8 mouse cellular contexts compared by ENCODE assay signal in the genomic region with DNA sequence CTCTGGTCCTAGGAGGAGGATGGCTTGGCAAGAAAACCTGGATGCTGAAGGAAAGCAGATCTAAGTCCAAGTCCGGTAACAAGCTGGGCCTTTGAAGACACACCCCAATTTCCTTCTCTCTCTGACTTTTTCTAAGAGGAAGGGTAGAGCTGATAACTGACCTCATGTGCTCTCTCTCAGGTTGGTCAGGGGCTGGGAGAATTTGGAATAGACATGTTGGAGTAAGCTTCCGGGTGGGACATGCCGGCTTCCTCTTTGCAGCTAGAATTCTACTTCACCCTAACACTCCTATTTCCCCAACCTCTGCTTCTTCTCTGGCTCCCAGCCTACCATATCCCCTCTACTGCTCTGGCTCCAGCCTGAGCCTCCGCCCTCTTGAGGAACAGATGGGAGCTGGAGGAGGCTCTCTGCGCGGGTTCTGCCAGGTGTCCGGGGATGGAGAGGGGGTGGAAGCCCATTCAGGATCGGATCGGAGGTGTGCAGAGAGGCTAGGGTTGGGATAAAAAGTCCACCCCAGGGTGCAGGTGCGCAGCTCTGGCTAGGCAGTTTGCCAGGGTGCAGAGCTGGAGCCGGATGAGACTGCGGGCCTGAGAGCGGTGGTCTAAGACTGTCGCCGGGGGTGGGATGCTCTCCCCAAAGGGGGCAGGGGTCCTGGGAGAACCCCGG. TPM values are rescaled to one million over a fixed set of nuclear protein-coding genes. Genes with fewer than 3 reads are reported as not detected.
A peak's percentile ranks its signal among the peaks of the same experiment; 100 is the strongest.
DNase-seq lines count a peak whose midpoint lies in the region; ATAC-seq lines count a peak whose summit lies in the region.

No protein-coding gene starts in this region.

- H3K9me3 ChIP-seq in forebrain, embryonic 11.5 days (ENCODE audit: control insufficient read depth, low read length) = no peaks in the 10 kb centered on the region
- no peaks in the 10 kb centered on the region for H3K9me3 ChIP-seq in limb, embryonic 11.5 days (ENCODE audit: control insufficient read depth, low read length)
- no peaks in the 10 kb centered on the region for H3K9me3 ChIP-seq in midbrain, embryonic 13.5 days

- intact Hi-C loops in gastrocnemius, postnatal 36 days (cut with DNase I) = loop anchor here (2.0 kb wide), 1 partner anchor 16 kb away; no protein-coding TSS in a partner anchor

- H3K4me2 ChIP-seq in forebrain, embryonic 11.5 days (ENCODE audit: low read depth, low read length, severe bottlenecking) = peak overlapping the region; percentile 77
- H3K4me2 ChIP-seq in limb, embryonic 11.5 days (ENCODE audit: low read depth, severe bottlenecking) = peak overlapping the region; percentile 72
- H3K4me2 ChIP-seq in midbrain, embryonic 13.5 days (replicated peaks) = peak overlapping the region; percentile 75

- no peaks in the 10 kb centered on the region; the same call in 1 of the 2 replicates for H3K36me3 ChIP-seq in forebrain, embryonic 11.5 days (ENCODE audit: control insufficient read depth, insufficient read depth, low read length)
- H3K36me3 ChIP-seq in limb, embryonic 11.5 days (ENCODE audit: control insufficient read depth, insufficient read depth, low read length) = peaks cover 3% of the 10 kb centered on the region
- peaks cover 31% of the 10 kb centered on the region for H3K36me3 ChIP-seq in midbrain, embryonic 13.5 days

- DNase-seq in layer of hippocampus, adult 11-12 months (ENCODE audit: low spot score) = peak; percentile 65
- no peak for DNase-seq in layer of hippocampus, adult 9-10 months (ENCODE audit: low spot score)
- DNase-seq in brain, adult 2 months (ENCODE audit: low read depth, low spot score) = peak; percentile 86
- no peak for DNase-seq in forebrain, embryonic 11.5 days (ENCODE audit: low spot score)
- peak; percentile 62 for DNase-seq in limb, embryonic 11.5 days (ENCODE audit: low spot score)
- DNase-seq in gastrocnemius, postnatal 36 days = no peak

- H3K4me3 ChIP-seq in forebrain, embryonic 11.5 days (ENCODE audit: low read depth, low read length) = peak overlapping the region; percentile 65
- H3K4me3 ChIP-seq in limb, embryonic 11.5 days (ENCODE audit: low read depth, low read length) = peak overlapping the region; percentile 82
- H3K4me3 ChIP-seq in midbrain, embryonic 13.5 days (replicated peaks) = peak overlapping the region; percentile 88

- H3K4me1 ChIP-seq in forebrain, embryonic 11.5 days (replicated peaks; ENCODE audit: control insufficient read depth, insufficient read depth, low read length) = peaks cover 13% of the 10 kb centered on the region
- peaks cover 12% of the 10 kb centered on the region for H3K4me1 ChIP-seq in limb, embryonic 11.5 days (ENCODE audit: control insufficient read depth, insufficient read depth, low read length)
- H3K4me1 ChIP-seq in midbrain, embryonic 13.5 days (replicated peaks) = peaks cover 41% of the 10 kb centered on the region

- H3K9ac ChIP-seq in forebrain, embryonic 11.5 days (ENCODE audit: low read length) = peak overlapping the region; percentile 75
- peak overlapping the region; percentile 75 for H3K9ac ChIP-seq in limb, embryonic 11.5 days (ENCODE audit: low read length)
- peak overlapping the region; percentile 90 for H3K9ac ChIP-seq in midbrain, embryonic 13.5 days (replicated peaks)

- WGBS in forebrain, embryonic 11.5 days = 4% methylated on average over 16 of the region's 16 CpGs
- 4% methylated on average over 16 of the region's 16 CpGs for WGBS in limb, embryonic 11.5 days
- 3% methylated on average over 16 of the region's 16 CpGs for WGBS in midbrain, embryonic 13.5 days

- H3K27ac ChIP-seq in forebrain, embryonic 11.5 days (ENCODE audit: low read depth, low read length) = peak overlapping the region; percentile 47; the same call in 1 of the 2 replicates
- peak overlapping the region; percentile 66; the same call in 1 of the 2 replicates for H3K27ac ChIP-seq in limb, embryonic 11.5 days (replicated peaks; ENCODE audit: low read depth, low read length)
- H3K27ac ChIP-seq in midbrain, embryonic 13.5 days = peak overlapping the region; percentile 84

- H3K27me3 ChIP-seq in forebrain, embryonic 11.5 days (ENCODE audit: control insufficient read depth, insufficient read depth, low read length) = no peaks in the 10 kb centered on the region
- H3K27me3 ChIP-seq in limb, embryonic 11.5 days (ENCODE audit: control insufficient read depth, insufficient read depth, low read length) = no peaks in the 10 kb centered on the region
- H3K27me3 ChIP-seq in midbrain, embryonic 13.5 days = no peaks in the 10 kb centered on the region

- ATAC-seq in forebrain, embryonic 11.5 days (replicated peaks; ENCODE audit: low FRiP score) = peak; percentile 64
- ATAC-seq in inflammation-experienced regulatory T-cells, adult 6 months = peak; percentile 12
- ATAC-seq in limb, embryonic 11.5 days (ENCODE audit: insufficient number of reproducible peaks, low FRiP score, low TSS enrichment, low read depth) = 0 out of 2 replicates have a peak, but pooled peaks have one; percentile 6
- peak; percentile 69 for ATAC-seq in midbrain, embryonic 13.5 days

RNA-seq across cellular contexts. Expression of a gene that starts 0.9 kb away (rescaled TPM):
- 10.8 and 11.4 TPM in 2 replicates for polyA plus RNA-seq in forebrain, embryonic 11.5 days (2014; fragmentation: Nextera tagmentation; extraction: Ambion mirVana)
- 10 to 100 TPM; 11.5 to 17.1 (median 12.8) TPM for polyA plus RNA-seq in inflammation-experienced regulatory T-cells, adult 6 months (2017; shearing (Covaris generic))
- 8.2 and 11.8 TPM in 2 replicates for polyA plus RNA-seq in limb, embryonic 11.5 days (2014; fragmentation: Nextera tagmentation; extraction: Ambion mirVana)
- 15.3 and 16.4 TPM in 2 replicates for polyA plus RNA-seq in midbrain, embryonic 13.5 days (2015; fragmentation: Nextera tagmentation; extraction: Ambion mirVana)
- 10 to 100 TPM; 36.8 to 38.8 TPM for total RNA-seq in gastrocnemius, postnatal 36 days (2021)

RNA-seq across cellular contexts. Expression of a gene that starts 12.9 kb away (rescaled TPM):
- 0.65 and 1.3 TPM in 2 replicates for polyA plus RNA-seq in forebrain, embryonic 11.5 days (2014; fragmentation: Nextera tagmentation; extraction: Ambion mirVana)
- 1 to 10 TPM in 1 of 3 experiments, under 1 TPM in 1, not detected in 1; 0.44 to 1.0 TPM for polyA plus RNA-seq in inflammation-experienced regulatory T-cells, adult 6 months (2017; shearing (Covaris generic))
- 0.71 and 0.96 TPM in 2 replicates for polyA plus RNA-seq in limb, embryonic 11.5 days (2014; fragmentation: Nextera tagmentation; extraction: Ambion mirVana)
- polyA plus RNA-seq in midbrain, embryonic 13.5 days (2015; fragmentation: Nextera tagmentation; extraction: Ambion mirVana) = 0.94 and 1.8 TPM in 2 replicates
- 1 to 10 TPM; 3.7 to 4.5 TPM for total RNA-seq in gastrocnemius, postnatal 36 days (2021)

RNA-seq across cellular contexts. Expression of a gene that starts 13.3 kb away (rescaled TPM):
- 6.4 and 6.9 TPM in 2 replicates for polyA plus RNA-seq in forebrain, embryonic 11.5 days (2014; fragmentation: Nextera tagmentation; extraction: Ambion mirVana)
- polyA plus RNA-seq in inflammation-experienced regulatory T-cells, adult 6 months (2017; shearing (Covaris generic)) = 1 to 10 TPM in 2 of 3 experiments, under 1 TPM in 1; 0.99 to 2.0 (median 1.3) TPM
- polyA plus RNA-seq in limb, embryonic 11.5 days (2014; fragmentation: Nextera tagmentation; extraction: Ambion mirVana) = 7.2 and 10.2 TPM in 2 replicates
- 1.4 and 2.1 TPM in 2 replicates for polyA plus RNA-seq in midbrain, embryonic 13.5 days (2015; fragmentation: Nextera tagmentation; extraction: Ambion mirVana)
- 100 to 1,000 TPM; 460 to 537 TPM for total RNA-seq in gastrocnemius, postnatal 36 days (2021)

RNA-seq across cellular contexts. Expression of a gene that starts 17.8 kb away (rescaled TPM):
- 160 and 167 TPM in 2 replicates for polyA plus RNA-seq in forebrain, embryonic 11.5 days (2014; fragmentation: Nextera tagmentation; extraction: Ambion mirVana)
- 100 to 1,000 TPM; 131 to 155 (median 137) TPM for polyA plus RNA-seq in inflammation-experienced regulatory T-cells, adult 6 months (2017; shearing (Covaris generic))
- 156 and 173 TPM in 2 replicates for polyA plus RNA-seq in limb, embryonic 11.5 days (2014; fragmentation: Nextera tagmentation; extraction: Ambion mirVana)
- polyA plus RNA-seq in midbrain, embryonic 13.5 days (2015; fragmentation: Nextera tagmentation; extraction: Ambion mirVana) = 180 and 181 TPM in 2 replicates
- 10 to 100 TPM; 78.9 to 81.6 TPM for total RNA-seq in gastrocnemius, postnatal 36 days (2021)

RNA-seq across cellular contexts. Expression of a gene that starts 30.0 kb away (rescaled TPM):
- 16.6 and 17.4 TPM in 2 replicates for polyA plus RNA-seq in forebrain, embryonic 11.5 days (2014; fragmentation: Nextera tagmentation; extraction: Ambion mirVana)
- polyA plus RNA-seq in inflammation-experienced regulatory T-cells, adult 6 months (2017; shearing (Covaris generic)) = 10 to 100 TPM in 2 of 3 experiments, 1 to 10 TPM in 1; 6.2 to 27.4 (median 21.7) TPM
- 49.4 and 53.3 TPM in 2 replicates for polyA plus RNA-seq in limb, embryonic 11.5 days (2014; fragmentation: Nextera tagmentation; extraction: Ambion mirVana)
- polyA plus RNA-seq in midbrain, embryonic 13.5 days (2015; fragmentation: Nextera tagmentation; extraction: Ambion mirVana) = 8.0 and 9.5 TPM in 2 replicates
- 1,000 to 10,000 TPM; 8,161 to 9,332 TPM for total RNA-seq in gastrocnemius, postnatal 36 days (2021)

Comparison
In these comparisons a context has a peak if more than half of its experiments do, and no peak if none do; other contexts are left out.
1. DNase-seq: peak in layer of hippocampus, adult 11-12 months (single experiment), brain, adult 2 months (single experiment) and limb, embryonic 11.5 days (single experiment); none in layer of hippocampus, adult 9-10 months (single experiment), forebrain, embryonic 11.5 days (single experiment) and gastrocnemius, postnatal 36 days (0 of 2).
2. ATAC-seq: peak in every context shown above with its lines; median percentile 69 in midbrain, embryonic 13.5 days; 64 in forebrain, embryonic 11.5 days; 12 in inflammation-experienced regulatory T-cells, adult 6 months; 6 in limb, embryonic 11.5 days.
3. Peak in every context shown above with its lines, with median percentiles within 50 percentile points of each other: H3K27ac ChIP-seq, H3K4me2 ChIP-seq, H3K4me3 ChIP-seq and H3K9ac ChIP-seq.